Mouse (Mus musculus) liver, postnatal 0 days (tissue): Measurements from ENCODE around the gene Tmpo.

Source experiments
- CTCF ChIP-seq: sonication (generic); IDR thresholded peaks from 2 replicates; pipeline ENCODE4 v1.5.1; 2016; ENCODE audit warnings: antibody characterized with exemption, low read depth
- EP300 ChIP-seq: IDR thresholded peaks from 2 replicates; pipeline ENCODE4 v1.6.1; 2016; ENCODE audit warnings: antibody characterized with exemption, low read depth, mild to moderate bottlenecking

- no peak for TF ChIP-seq EP300
- TF ChIP-seq CTCF: no peak
These were observed 52.5 kb downstream of the Tmpo start for GRCm38 (mm10) chr10:91128551-91129160.
